9 mouse cellular contexts compared by ENCODE assay signal in genomic region chr3:101070230-101070795, GRCm38 (mm10). TPM values are rescaled to one million over a fixed set of nuclear protein-coding genes. Genes with fewer than 3 reads are reported as not detected.
DNase-seq lines count a peak whose midpoint lies in the region; ATAC-seq and TF ChIP-seq lines count a peak whose summit lies in the region.
"Had no signal": no experiment of that assay in that cellular context is flagged by ENCODE, and none has a peak within 500 bp of the region (broad histone marks: within the 10 kb centered on the region; RNA-seq: fewer than 3 reads in every experiment).

No protein-coding gene starts in this region.

- no peak for TF ChIP-seq CTCF in midbrain, postnatal 0 days (IDR thresholded peaks at IDR 0.05)

- peak overlapping the region; percentile 64 for H3K27ac ChIP-seq in intestine, embryonic 15.5 days
- peak overlapping the region; percentile 38; the same call in 1 of the 2 replicates for H3K27ac ChIP-seq in midbrain, postnatal 0 days (ENCODE audit: low read depth, low read length)
- H3K27ac ChIP-seq: liver, embryonic 15.5 days had no signal

- ATAC-seq in intestine, embryonic 15.5 days = peak; percentile 65
- ATAC-seq in midbrain, postnatal 0 days (ENCODE audit: low FRiP score) = peak; percentile 9; the same call in 1 of the 2 replicates

- no peak overlapping the region for H3K4me3 ChIP-seq in intestine, embryonic 15.5 days (replicated peaks)
- H3K4me3 ChIP-seq in midbrain, postnatal 0 days (ENCODE audit: low read depth, low read length) = no peak overlapping the region
- H3K4me3 ChIP-seq: liver, embryonic 15.5 days had no signal

- H3K27me3 ChIP-seq in intestine, embryonic 15.5 days (replicated peaks) = no peaks in the 10 kb centered on the region
- H3K27me3 ChIP-seq in midbrain, postnatal 0 days (ENCODE audit: insufficient read depth, low read length) = no peaks in the 10 kb centered on the region
- H3K27me3 ChIP-seq: liver, embryonic 15.5 days had no signal

- WGBS in intestine, embryonic 15.5 days = 44% methylated on average over 10 of the region's 10 CpGs
- 21% methylated on average over 10 of the region's 10 CpGs for WGBS in midbrain, postnatal 0 days

- intact Hi-C loops in left cerebral cortex, postnatal 14 days (cut with DNase I) = no loop called here

- H3K9me3 ChIP-seq in intestine, embryonic 15.5 days = no peaks in the 10 kb centered on the region
- H3K9me3 ChIP-seq in midbrain, postnatal 0 days (ENCODE audit: low read length) = no peaks in the 10 kb centered on the region
- H3K9me3 ChIP-seq: liver, embryonic 15.5 days had no signal

- peaks cover 5% of the 10 kb centered on the region; the same call in 1 of the 2 replicates for H3K36me3 ChIP-seq in intestine, embryonic 15.5 days
- H3K36me3 ChIP-seq in midbrain, postnatal 0 days (ENCODE audit: insufficient read depth, low read length) = no peaks in the 10 kb centered on the region
- H3K36me3 ChIP-seq: liver, embryonic 15.5 days had no signal

- no peak overlapping the region for H3K9ac ChIP-seq in intestine, embryonic 15.5 days
- H3K9ac ChIP-seq in midbrain, postnatal 0 days (replicated peaks; ENCODE audit: low read length, poor library complexity, severe bottlenecking) = no peak overlapping the region
- H3K9ac ChIP-seq: liver, embryonic 15.5 days had no signal

- no peak overlapping the region for H3K4me2 ChIP-seq in intestine, embryonic 15.5 days (replicated peaks)
- H3K4me2 ChIP-seq in midbrain, postnatal 0 days (ENCODE audit: low read depth, low read length, poor library complexity, severe bottlenecking) = no peak overlapping the region
- H3K4me2 ChIP-seq: liver, embryonic 15.5 days had no signal

- H3K4me1 ChIP-seq in intestine, embryonic 15.5 days (replicated peaks) = peaks cover 11% of the 10 kb centered on the region
- peaks cover 17% of the 10 kb centered on the region; the same call in 1 of the 2 replicates for H3K4me1 ChIP-seq in midbrain, postnatal 0 days (ENCODE audit: insufficient read depth, low read length)
- H3K4me1 ChIP-seq: liver, embryonic 15.5 days had no signal

- DNase-seq in urinary bladder, postnatal 14 days (ENCODE audit: low spot score) = peak; percentile 82
- DNase-seq in urinary bladder, postnatal 10 days (ENCODE audit: low spot score) = no peak
- DNase-seq in gastrocnemius, postnatal 10 days = peak; percentile 70
- no peak for DNase-seq in midbrain, postnatal 0 days (ENCODE audit: low spot score)
- no peak for DNase-seq in layer of hippocampus, adult 18-20 months (ENCODE audit: low spot score in 2 of 2)
- no peak for DNase-seq in left cerebral cortex, postnatal 14 days (ENCODE audit: low spot score in 2 of 2)
- no peak for DNase-seq in T-cell, adult 2 months (ENCODE audit: low spot score)

RNA-seq across cellular contexts. Expression of gene Ptgfrn, which starts 39.8 kb away (rescaled TPM):
- 10 to 100 TPM; 49.3 to 59.3 TPM for total RNA-seq in gastrocnemius, postnatal 10 days (2021)
- polyA plus RNA-seq in intestine, embryonic 15.5 days (2015; fragmentation: Nextera tagmentation; extraction: Ambion mirVana) = 4.4 and 4.5 TPM in 2 replicates
- total RNA-seq in midbrain, postnatal 0 days (2014; rRNA removed) = 53.9 and 58.5 TPM in 2 replicates
- 3.7 and 3.8 TPM in 2 replicates for polyA plus RNA-seq in midbrain, postnatal 0 days (2015; fragmentation: Nextera tagmentation; extraction: Ambion mirVana)
- total RNA-seq in layer of hippocampus, adult 18-20 months (2021) = 10 to 100 TPM in 1 of 2 experiments, 1 to 10 TPM in 1; 7.8 to 11.1 TPM
- total RNA-seq in left cerebral cortex, postnatal 14 days (2021) = 10 to 100 TPM; 40.8 to 47.1 TPM

RNA-seq across cellular contexts. Expression of gene Cd101, which starts 41.0 kb away (rescaled TPM):
- 1 to 10 TPM in 1 of 2 experiments, under 1 TPM in 1; 0.75 to 1.0 TPM for total RNA-seq in gastrocnemius, postnatal 10 days (2021)
- 0.05 TPM in 1 of 2 replicates, not detected in the other for polyA plus RNA-seq in intestine, embryonic 15.5 days (2015; fragmentation: Nextera tagmentation; extraction: Ambion mirVana)
- total RNA-seq in midbrain, postnatal 0 days (2014; rRNA removed) = 0.44 TPM in 1 of 2 replicates, not detected in the other
- polyA plus RNA-seq in midbrain, postnatal 0 days (2015; fragmentation: Nextera tagmentation; extraction: Ambion mirVana) = 0.07 TPM in 1 of 2 replicates, not detected in the other
- total RNA-seq in layer of hippocampus, adult 18-20 months (2021) = under 1 TPM; 0.36 to 0.52 TPM
- total RNA-seq in left cerebral cortex, postnatal 14 days (2021) = under 1 TPM; 0.34 to 0.40 TPM

Comparison
In these comparisons a context has a peak if more than half of its experiments do, and no peak if none do; other contexts are left out.
1. DNase-seq: peak in urinary bladder, postnatal 14 days (single experiment) and gastrocnemius, postnatal 10 days (single experiment); none in urinary bladder, postnatal 10 days (single experiment), midbrain, postnatal 0 days (single experiment), layer of hippocampus, adult 18-20 months (0 of 2), left cerebral cortex, postnatal 14 days (0 of 2) and T-cell, adult 2 months (single experiment).